Mouse (Mus musculus) lung, postnatal 36 days (tissue): ENCODE data around the gene Rbm33.

Experiments used
- DNase-seq: peaks from one replicate; pipeline ENCODE4 v3.0.0; 2022; ENCODE audit warnings: mixed read lengths

The Rbm33 gene

DNA sequence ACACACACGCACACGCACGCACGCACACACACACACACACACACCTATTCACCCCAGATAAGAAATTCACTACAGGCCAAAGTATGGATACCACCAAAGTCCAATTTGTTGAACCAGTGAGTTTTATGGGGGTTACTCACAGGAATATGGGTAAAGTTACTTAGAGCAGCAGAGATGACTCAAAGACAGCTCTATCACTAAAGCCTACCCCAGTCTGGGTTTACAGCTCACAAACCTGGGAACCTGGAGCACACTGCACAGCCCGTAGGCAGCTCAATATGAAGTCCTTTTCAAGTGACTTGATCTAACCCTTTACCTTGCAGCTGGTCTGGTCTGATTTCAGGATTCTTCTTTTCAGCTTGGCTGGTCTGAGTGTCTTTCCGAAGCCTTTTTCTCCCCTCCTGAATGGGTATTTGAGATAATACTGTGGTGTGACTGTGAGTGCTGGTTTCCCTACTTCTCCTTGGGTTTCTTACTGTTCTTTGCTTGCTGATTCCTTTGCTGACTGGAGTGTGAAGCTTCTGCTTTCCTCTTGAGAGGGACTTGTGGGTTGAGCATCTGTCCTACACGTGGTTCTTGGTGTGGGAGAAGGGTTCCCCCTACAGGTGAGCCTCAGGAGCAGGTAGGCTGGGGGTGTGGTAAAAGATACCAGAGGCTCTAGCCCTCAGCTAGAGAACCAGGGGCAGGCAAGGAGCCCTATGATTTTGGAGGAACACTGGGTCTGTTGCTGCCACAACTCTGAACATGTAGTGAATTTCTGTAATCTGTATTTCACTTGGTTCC, 12.3 kb downstream of the Rbm33 start:
- DNase-seq = peak; percentile 63

DNA sequence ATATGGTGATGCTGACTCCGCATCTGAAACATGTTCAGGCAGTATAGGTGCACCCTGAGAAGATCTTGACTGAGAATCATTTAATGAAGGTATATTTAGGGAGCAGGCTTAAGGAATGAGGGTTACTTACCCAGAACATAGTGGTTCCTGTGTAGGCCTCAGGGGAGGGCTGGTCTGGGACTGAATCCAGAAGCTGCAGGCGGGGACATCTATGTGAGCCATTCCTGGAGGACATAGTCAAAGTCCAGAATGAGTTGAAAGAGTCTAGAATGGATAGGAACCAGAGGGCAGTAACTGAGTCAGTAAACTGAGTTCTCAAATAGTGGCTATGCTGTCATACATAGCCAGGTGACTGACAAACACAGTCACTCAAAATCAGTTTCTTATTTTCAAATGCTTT, 16.8 kb downstream of the Rbm33 start:
- DNase-seq = no peak

DNA sequence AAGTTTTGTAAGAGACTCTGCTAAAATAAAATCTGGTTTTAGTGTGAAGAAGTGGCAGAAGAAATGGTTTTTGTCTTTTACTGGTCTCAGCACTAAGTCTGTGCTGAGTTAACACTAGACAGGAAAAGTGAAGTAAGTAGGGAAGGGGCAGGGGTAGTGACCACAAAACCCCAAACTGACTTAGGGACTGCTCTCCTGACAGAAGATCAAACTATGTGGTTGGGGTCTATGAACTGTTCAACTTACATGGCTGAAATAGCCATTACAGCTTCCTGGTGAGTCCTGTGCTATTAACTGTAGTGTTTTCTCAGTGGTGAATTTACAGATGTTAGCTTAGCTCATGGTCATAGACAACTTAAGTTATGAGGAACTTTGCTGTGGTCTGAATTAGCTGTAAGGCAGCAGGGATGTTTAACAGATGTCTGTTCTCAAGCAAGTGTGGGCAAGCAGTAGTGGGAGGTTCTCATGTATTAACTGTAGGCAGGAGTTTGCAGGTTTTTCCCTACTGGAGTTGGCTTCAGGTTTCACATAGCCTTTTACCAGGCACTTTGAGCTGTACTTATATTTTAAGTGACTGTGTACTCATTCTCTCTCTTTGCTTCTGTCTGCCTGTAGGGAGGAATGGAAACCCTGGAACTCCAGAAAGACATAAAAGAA, 35.1 kb downstream of the Rbm33 start:
- DNase-seq = no peak

DNA sequence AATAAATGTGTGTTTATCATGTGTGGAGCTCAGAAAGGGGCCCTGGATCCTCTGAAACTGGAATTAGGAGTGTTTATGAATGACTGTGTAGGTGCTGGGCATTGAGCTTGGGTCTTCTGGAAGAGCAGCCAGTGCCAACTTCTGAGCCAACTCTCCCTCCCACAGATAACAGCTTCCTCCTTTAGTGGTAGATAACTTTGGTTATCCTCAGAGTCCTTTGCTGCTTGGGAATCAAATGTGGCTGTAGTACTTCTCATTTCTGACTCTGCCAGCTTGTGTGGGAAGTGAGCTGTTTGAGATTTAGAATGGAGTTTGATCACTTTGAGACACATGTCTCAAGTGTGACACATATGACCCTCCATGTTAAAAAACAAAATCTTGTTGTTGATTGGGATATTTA, 38.7 kb downstream of the Rbm33 start:
- no peak for DNase-seq

DNA sequence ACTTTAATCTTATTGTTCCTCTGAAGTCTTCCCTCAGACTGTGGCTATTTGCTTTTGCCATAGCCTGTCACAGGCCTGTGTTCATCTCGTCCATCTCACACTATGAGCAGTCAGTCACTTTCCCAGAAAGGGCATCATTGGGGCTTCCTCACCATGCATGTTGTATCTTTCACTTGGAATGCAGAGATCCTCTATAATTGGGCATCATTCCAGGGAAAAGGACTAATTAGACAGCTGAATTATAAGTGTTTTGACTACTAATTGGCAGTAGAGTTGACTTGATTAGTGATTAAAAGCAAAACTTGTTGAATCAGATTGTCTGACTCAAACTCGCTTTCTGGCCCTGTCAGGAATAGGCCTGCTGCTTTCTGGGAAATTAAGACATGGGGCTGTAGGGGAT, 43.8 kb downstream of the Rbm33 start:
- DNase-seq = no peak

DNA sequence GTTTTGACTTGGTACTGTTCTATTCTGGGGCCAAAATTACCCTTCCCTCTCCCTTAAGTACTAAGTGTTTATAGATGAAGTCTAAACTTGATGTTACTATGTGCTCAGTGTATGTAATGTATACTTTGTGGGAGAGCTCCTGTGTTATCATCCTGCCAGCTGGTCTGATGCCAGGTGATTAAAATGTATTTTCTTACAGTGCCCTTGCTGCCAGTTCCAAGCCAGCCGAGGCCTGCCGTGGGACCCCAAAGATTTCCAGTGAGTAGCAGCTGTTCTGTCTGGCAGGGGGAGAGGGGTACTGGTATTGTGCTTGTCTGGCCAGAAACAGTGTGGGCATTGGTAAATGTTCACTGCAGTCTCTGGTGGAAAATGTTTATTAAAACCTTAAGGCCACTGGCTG, 51.1 kb downstream of the Rbm33 start:
- DNase-seq = no peak

DNA sequence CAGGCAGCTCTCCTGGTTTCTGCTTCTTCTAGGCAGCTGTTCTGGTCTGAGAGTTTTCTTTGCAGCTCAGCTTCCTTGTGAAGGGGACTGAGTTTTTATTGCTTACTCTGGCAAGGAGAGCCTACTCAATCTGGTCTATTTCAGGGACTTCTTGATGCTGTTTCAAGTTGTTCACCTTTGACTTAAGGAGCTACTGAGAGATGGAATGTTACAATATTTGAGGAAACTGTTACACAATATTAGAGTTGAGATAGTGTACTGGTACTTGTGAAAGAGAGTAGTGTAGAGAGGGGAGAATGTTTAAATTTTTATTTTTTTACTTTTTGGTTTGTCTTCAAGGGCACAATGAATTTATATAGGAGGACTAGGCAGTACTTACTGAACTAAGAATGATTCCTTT, 53.9 kb downstream of the Rbm33 start:
- DNase-seq = peak; percentile 57

DNA sequence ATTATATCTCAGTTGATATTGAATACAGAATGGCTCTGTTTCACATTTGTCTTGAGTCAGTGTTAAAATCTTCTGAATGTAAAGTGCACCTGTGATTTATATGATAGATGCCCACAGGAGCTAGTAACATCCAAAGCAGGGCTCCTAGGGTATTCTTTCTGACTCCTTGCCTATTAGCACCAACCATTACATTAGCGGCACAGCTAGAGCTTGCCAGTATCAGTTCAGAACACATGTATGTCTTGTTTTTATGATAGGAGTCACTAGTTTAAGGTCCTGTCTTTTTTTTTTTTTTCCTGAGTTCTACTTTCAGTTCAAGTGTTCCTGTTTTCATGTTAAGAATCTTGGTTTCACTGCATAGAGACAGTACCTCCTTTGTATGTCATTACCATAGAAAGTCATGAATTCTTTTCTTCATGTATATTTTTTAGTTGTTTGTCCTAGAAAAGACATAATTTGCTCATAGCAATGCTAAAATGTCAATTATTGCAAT, 55.3 kb downstream of the Rbm33 start:
- no peak for DNase-seq

DNA sequence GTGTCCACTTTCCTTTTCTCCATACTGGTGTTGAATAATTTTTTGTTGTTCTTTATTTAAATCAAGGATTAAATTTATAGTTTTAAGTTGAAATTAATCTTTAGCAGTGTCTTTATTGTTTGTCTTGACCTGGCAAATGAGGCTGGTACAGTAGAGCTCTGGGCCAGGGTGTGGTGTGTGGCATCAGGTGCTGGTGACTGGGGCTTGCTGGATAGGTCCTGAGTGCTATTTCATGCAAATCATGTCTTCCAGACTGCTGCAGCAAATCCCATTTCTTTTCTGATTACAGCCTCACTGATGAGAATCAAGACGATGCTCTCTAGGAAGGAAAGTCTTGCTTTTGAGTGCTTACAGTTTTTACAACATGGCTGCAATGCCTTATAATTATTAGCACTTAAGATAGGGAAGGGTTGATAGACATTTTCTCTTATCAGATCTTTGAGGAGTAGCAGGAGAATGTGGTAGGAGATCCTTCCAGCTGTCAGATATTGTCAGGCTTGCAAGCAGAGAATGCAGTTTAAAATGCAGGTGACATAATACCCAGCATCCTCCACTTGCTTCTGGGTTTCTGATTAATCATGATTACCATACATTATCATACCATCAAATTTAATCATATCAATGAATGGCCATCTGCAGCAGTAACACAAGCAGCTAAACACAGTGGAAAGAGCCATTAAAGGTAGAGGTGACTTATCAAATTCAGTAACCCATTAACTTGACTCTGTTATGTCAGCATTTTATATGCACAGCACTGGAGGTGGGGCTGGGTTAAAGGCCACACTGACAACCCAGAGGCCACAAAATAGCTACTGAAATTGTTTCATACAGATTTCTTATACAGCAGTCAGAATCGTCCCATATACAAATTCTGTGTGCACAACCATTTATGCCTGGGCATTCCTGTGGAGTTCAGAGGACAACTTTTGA, 56.8 kb downstream of the Rbm33 start:
- DNase-seq = no peak

DNA sequence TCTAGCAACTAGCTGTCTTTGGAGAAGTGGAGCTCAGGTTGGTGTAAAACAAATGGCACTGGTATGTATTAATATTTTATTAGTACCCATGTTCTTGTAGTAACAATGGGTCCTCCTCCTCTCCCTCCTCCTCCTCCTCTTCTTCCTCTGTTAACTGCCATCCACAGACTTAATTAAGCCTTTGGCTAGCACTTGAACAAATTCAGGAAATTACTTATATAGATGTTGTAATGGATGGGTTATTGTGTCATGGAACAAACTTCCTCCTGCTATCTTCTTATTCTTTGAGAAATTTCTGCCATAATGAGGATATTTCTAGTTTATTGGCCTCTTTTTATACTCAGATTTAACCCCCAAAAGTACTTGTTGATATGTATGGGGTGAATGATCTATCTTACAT, 60.4 kb downstream of the Rbm33 start:
- no peak for DNase-seq

DNA sequence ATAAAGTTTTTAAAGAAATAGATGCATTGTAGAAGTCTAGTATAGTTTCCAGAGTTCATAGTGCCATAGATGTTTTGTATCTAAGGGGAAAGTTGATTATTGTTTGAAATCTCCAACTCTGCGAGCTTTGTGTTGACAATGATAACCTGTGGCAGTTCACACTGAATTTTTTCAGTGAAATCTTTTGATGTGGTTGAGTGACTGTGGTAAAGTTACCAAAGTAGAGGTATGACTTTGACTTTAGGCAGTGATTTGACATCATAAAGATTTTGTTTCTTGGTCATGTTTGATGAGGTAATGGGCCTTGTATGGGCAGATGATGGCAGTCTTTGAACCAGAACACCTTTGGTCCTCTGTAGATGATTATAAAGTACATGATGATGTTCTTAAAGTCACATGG, 65.4 kb downstream of the Rbm33 start:
- no peak for DNase-seq

DNA sequence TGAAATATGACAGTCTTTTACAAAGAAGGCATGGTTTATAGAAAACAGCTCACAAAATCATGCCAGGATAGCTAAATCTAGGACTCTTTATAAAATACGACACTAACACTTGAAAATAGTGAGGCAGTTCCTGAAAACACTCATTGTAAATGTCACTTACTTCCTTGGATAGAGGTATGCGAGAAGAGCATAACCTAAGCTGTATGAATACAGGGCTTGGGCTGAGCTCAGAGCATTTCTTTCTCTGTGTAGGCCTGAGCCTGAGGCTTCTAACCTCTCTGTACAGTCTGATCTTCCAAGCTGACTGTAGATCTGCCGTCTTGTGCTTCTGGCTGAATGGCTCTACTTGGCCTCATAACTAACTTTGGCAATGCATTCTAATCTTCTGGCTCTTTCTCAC, 69.9 kb downstream of the Rbm33 start:
- no peak for DNase-seq

DNA sequence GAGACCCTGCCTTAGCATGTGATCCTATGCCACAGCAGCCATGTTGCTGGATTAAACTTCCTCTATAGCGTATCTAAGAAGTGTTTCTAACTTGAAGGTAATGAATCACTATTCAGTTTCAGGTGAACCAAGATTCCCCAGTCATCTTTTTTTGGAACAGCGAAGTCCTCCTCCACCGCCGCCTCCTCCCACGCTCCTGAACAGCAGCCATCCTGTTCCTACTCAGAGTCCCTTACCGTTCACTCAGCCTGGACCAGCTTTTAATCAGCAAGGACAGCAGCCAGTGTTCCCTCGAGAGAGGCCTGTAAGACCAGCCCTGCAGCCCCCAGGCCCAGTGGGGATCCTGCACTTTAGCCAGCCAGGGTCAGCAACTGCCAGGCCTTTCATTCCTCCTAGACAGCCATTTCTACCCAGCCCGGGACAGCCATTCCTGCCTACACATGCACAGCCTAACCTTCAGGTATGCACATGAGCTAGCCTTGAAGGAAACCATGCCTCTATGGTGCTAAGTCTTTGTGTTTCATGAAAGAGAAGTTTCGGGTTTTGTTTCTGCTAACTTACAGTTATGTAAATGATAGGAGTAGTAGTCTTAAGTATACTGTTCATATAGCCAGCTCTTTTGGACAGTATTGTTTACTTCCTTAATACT, 70.7 kb downstream of the Rbm33 start:
- no peak for DNase-seq

DNA sequence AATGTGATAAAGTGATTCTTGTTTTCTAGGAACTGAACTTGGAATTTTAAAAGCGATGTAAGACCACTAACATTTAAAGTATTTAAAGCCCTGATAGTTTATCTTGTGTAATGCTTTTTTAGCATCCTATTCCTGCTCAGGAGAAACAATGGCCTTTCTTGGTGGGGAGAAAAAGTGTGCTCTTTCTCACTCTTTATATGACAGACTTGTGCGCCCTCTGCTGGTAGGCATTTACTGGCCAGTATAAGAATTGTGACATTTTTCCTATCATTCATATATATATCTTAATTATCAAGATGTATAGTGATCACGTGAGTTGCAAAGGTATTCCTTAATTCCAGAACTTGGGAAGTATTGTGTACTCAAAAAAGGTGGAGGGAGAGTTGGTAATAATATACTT, 71.3 kb downstream of the Rbm33 start:
- DNase-seq = peak; percentile 89

DNA sequence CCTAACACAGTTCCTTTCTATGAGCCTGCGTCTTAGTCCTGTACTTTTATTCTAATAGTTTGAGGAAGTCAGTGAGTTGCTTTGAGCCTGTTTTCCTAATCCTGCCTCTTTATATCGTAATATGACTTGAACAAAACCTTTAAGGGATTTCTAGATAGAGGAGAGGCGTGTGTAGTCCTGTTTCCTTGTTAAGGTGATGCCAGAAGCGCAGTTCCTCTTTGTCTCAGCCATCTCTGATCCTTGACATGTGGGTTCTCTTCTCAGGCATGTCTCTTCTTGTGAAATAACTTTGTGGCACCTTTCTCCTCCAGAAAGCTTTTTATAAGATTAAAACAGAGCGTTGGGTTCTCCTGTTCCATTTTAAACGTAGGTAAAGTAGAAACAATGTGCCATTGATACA, 73.3 kb downstream of the Rbm33 start:
- no peak for DNase-seq

DNA sequence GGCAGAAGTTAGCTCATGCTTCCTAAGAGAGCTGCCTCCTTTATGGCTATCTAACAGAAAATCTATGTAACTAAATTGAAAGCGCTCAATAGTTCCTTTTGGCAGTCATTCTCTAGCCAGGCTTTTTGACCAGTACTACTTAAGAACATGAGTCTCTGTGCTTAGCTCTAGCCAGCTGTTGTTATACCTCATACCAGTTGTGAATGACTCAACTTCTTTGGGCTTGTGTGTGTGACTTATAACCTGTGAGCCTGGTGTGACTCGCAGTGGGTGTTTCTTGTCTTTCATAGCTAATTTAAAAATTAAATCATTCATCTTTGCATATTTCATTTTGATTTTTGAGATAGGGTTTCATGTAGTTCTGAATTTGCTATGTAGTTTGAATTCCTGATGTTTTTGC, 80.4 kb downstream of the Rbm33 start:
- no peak for DNase-seq

DNA sequence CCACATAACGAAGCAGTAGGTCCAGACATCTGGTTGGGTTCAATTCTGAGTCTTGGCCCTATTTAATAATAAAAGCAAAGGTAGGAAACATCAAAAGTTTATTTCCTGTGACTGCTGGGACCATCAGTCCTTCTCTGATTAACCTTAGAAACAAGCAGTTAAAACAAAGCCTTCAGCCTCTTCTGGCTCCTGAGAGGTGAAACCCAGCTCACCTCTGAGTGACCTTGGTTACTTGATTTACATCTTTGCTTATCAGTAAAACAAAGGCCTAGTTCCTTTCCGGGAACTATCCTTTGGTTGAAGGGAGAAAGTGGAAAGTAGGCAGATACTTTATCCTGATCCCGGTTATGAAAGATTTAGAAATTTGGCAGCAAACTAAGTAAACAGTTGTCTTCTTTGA, 81.8 kb downstream of the Rbm33 start:
- no peak for DNase-seq

DNA sequence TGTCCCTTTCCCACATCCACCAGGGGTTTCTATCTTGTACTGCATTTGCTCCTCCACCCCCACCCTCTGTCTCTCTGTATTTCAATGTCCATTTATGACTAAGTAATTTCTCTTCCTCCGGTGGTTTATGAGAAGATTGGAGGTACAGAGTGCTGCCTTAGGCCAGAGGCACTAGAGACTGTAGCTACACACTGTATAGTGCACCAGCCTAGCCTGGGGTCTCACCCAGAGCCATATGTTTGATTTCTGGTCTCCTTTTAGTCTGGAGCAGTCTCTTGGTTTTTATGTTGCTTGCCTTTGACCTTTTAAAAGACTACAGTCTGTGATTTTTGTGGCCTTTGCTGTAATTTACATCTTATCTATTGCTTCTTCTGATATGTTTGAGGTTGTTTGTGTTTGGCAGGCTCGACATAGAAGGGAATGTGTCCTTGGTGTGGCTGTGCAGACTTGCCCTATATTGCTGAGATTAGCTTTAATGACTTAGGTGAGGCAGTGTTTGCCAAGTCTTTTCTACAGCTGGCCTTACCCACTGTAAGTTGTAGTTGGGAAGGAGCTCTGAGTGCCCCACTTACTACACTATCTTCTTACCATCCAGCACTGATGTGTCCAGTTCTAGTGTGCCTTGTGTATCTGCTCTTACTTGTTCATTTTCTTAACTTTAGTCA, 82.7 kb downstream of the Rbm33 start:
- DNase-seq = no peak

DNA sequence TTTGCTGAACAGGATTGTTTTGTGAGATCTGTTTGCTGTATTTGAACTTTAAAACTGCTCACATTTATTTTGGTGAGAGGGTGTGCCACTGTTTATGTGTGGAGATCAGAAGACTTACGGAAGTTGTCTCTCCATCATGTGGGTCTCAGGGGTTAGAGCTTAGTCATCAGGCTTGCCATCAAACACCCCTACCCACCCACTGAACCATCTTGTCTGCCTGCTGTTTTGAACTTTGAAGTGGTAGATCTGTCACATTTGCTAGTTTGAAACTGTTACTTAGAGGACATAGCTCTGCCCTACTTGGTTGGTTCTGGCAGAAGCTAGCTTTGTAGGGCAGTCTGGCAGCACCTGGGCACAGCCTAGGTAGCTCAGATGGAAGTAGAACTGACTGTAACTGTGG, 85.8 kb downstream of the Rbm33 start:
- DNase-seq = no peak

DNA sequence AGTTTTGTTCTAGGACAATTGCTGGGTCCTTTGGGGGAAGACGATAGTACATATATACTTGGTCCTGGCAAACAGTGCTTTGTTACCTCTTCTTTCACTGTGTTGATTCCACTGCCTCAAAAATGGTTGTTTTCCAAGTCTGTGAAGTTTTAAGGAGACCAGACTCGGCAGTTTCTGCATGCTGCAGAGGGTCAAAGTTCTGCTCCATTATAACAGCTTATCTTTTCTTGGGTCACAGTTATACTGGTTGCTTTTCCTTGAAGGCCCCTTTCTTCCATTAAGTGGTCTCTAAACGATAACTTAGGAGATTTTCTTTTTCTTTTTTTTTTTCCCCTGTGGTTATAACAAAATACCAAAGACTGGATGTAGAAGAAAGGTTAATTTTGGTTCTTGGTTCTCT, 89.7 kb downstream of the Rbm33 start:
- DNase-seq = no peak

DNA sequence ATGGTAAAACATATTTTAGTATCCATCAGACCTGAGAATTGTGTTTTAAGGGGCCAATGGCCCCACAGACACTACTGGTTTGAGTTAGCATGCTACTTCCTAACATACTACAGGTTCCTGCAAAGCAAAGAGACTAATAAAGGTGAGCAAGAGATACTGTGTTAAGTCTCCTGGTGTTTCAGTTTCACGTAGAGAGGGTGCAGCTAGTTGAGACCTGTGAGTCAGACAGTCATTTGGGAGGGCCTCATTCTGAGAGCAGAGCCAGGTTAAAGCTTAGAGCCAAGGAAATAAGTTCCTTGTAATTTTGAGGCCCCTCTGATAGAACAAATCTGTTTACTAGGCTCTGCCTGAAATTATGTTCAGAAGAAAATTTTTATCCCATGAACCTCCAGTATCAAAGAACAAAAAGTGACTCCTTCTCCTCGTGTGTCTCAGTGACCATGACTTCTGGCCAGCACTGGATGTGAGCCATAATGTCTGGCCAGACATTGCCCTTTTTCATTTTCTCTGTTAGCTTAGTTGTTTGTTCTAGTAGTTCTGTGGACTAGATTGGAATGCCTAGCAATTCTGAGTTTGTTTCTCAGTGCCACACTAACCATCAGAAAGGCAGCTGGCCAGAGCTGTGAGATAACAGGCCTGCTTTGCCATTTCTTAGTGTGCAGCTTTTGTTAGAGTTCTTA, 95.2 kb downstream of the Rbm33 start:
- DNase-seq = peak; percentile 15

DNA sequence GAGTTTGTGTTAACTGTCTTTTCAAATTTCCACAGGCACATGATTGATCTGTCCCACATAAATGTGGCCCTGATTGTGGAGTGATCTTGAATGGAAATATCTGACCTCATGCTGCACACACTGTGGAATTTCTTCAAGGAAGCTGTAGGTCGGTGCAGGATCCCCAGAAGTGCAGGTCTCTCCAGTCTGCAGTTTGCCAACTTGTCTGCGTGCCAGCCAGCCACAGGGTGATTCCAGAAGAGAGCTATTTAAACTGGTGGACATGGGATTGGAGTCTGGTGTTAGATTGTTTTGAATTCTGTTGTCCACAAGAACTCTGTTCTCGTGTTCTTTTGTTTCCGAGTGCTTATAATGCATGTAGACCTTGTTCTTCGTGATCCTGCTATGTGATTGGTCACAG, 96.6 kb downstream of the Rbm33 start:
- DNase-seq = peak; percentile 37
